Mouse (Mus musculus): Measurements from ENCODE around the gene Tbc1d23. TPM values are rescaled to one million over a fixed set of nuclear protein-coding genes. Genes with fewer than 3 reads are reported as not detected.

The Tbc1d23 gene
- polyA plus RNA-seq, 1 experiment from 2014 or later = 33.7 TPM

GRCm38 (mm10) chr16:57191214-57191613, 40.1 kb downstream of the Tbc1d23 start:
- H3K9me3 ChIP-seq (ENCODE audit: control insufficient read depth, low read length) = no peaks in the 10 kb centered on the region
- H3K9ac ChIP-seq (ENCODE audit: low read depth, low read length) = no peak overlapping the region
- H3K4me2 ChIP-seq (replicated peaks; ENCODE audit: low read depth, low read length) = no peak overlapping the region
- 89% methylated on average over 14 of the region's 14 CpGs for WGBS
- no peak for ATAC-seq (ENCODE audit: low FRiP score)
- H3K4me3 ChIP-seq (ENCODE audit: low read depth, low read length) = no peak overlapping the region
- H3K4me1 ChIP-seq (replicated peaks; ENCODE audit: control insufficient read depth, insufficient read depth, low read length) = no peaks in the 10 kb centered on the region
- no peak overlapping the region for H3K27ac ChIP-seq (ENCODE audit: low read depth, low read length)
- no peaks in the 10 kb centered on the region for H3K27me3 ChIP-seq (ENCODE audit: control insufficient read depth, insufficient read depth, low read length)
- H3K36me3 ChIP-seq (ENCODE audit: control insufficient read depth, insufficient read depth, low read length) = peaks cover 3% of the 10 kb centered on the region; the same call in 1 of the 2 replicates
- no peak for DNase-seq (ENCODE audit: low spot score)

GRCm38 (mm10) chr16:57190390-57190789, 40.9 kb downstream of the Tbc1d23 start:
- H3K4me3 ChIP-seq (ENCODE audit: low read depth, low read length) = no peak overlapping the region
- no peak overlapping the region for H3K27ac ChIP-seq (ENCODE audit: low read depth, low read length)
- no peak for ATAC-seq (ENCODE audit: low FRiP score)
- no peaks in the 10 kb centered on the region for H3K27me3 ChIP-seq (ENCODE audit: control insufficient read depth, insufficient read depth, low read length)
- H3K9ac ChIP-seq (ENCODE audit: low read depth, low read length) = no peak overlapping the region
- peaks cover 3% of the 10 kb centered on the region; the same call in 1 of the 2 replicates for H3K36me3 ChIP-seq (ENCODE audit: control insufficient read depth, insufficient read depth, low read length)
- H3K4me1 ChIP-seq (replicated peaks; ENCODE audit: control insufficient read depth, insufficient read depth, low read length) = no peaks in the 10 kb centered on the region
- 91% methylated on average over 8 of the region's 8 CpGs for WGBS
- DNase-seq (ENCODE audit: low spot score) = no peak
- H3K4me2 ChIP-seq (replicated peaks; ENCODE audit: low read depth, low read length) = no peak overlapping the region
- H3K9me3 ChIP-seq (ENCODE audit: control insufficient read depth, low read length) = no peaks in the 10 kb centered on the region

GRCm38 (mm10) chr16:57189493-57189892, 41.8 kb downstream of the Tbc1d23 start:
- DNase-seq (ENCODE audit: low spot score) = no peak
- no peaks in the 10 kb centered on the region for H3K9me3 ChIP-seq (ENCODE audit: control insufficient read depth, low read length)
- H3K27me3 ChIP-seq (ENCODE audit: control insufficient read depth, insufficient read depth, low read length) = no peaks in the 10 kb centered on the region
- no peak overlapping the region for H3K27ac ChIP-seq (ENCODE audit: low read depth, low read length)
- H3K36me3 ChIP-seq (ENCODE audit: control insufficient read depth, insufficient read depth, low read length) = peaks cover 3% of the 10 kb centered on the region; the same call in 1 of the 2 replicates
- no peak overlapping the region for H3K4me3 ChIP-seq (ENCODE audit: low read depth, low read length)
- no peak overlapping the region for H3K9ac ChIP-seq (ENCODE audit: low read depth, low read length)
- ATAC-seq (ENCODE audit: low FRiP score) = no peak
- H3K4me1 ChIP-seq (replicated peaks; ENCODE audit: control insufficient read depth, insufficient read depth, low read length) = no peaks in the 10 kb centered on the region
- no peak overlapping the region for H3K4me2 ChIP-seq (replicated peaks; ENCODE audit: low read depth, low read length)
- 93% methylated on average over 2 of the region's 2 CpGs for WGBS

GRCm38 (mm10) chr16:57186618-57187017, 44.7 kb downstream of the Tbc1d23 start:
- Histone ChIP-seq H3K27ac (ENCODE audit: low read depth, low read length) (no peak overlapping the region), H3K9ac (ENCODE audit: low read depth, low read length) (no peak overlapping the region), H3K27me3 (ENCODE audit: control insufficient read depth, insufficient read depth, low read length) (no peaks in the 10 kb centered on the region), H3K36me3 (ENCODE audit: control insufficient read depth, insufficient read depth, low read length) (0 out of 2 replicates have a peak, but pooled peaks cover 2% of the 10 kb centered on the region), H3K4me3 (ENCODE audit: low read depth, low read length) (no peak overlapping the region), H3K4me2 (replicated peaks; ENCODE audit: low read depth, low read length) (no peak overlapping the region), H3K9me3 (ENCODE audit: control insufficient read depth, low read length) (no peaks in the 10 kb centered on the region), H3K4me1 (replicated peaks; ENCODE audit: control insufficient read depth, insufficient read depth, low read length) (no peaks in the 10 kb centered on the region)
- no peak for ATAC-seq (ENCODE audit: low FRiP score)
- DNase-seq (ENCODE audit: low spot score) = no peak
- WGBS = 95% methylated on average over 4 of the region's 4 CpGs

- DNase-seq (ENCODE audit: low spot score) = no peak
- H3K9me3 ChIP-seq (ENCODE audit: control insufficient read depth, low read length) = no peaks in the 10 kb centered on the region
- H3K4me1 ChIP-seq (replicated peaks; ENCODE audit: control insufficient read depth, insufficient read depth, low read length) = no peaks in the 10 kb centered on the region
- H3K9ac ChIP-seq (ENCODE audit: low read depth, low read length) = no peak overlapping the region
- no peak overlapping the region for H3K27ac ChIP-seq (ENCODE audit: low read depth, low read length)
- ATAC-seq (ENCODE audit: low FRiP score) = no peak
- H3K4me2 ChIP-seq (replicated peaks; ENCODE audit: low read depth, low read length) = no peak overlapping the region
- 92% methylated on average over 5 of the region's 5 CpGs for WGBS
- H3K4me3 ChIP-seq (ENCODE audit: low read depth, low read length) = no peak overlapping the region
- no peaks in the 10 kb centered on the region for H3K27me3 ChIP-seq (ENCODE audit: control insufficient read depth, insufficient read depth, low read length)
- H3K36me3 ChIP-seq (ENCODE audit: control insufficient read depth, insufficient read depth, low read length) = 0 out of 2 replicates have a peak, but pooled peaks cover 2% of the 10 kb centered on the region
These were observed 49.3 kb downstream of the Tbc1d23 start for GRCm38 (mm10) chr16:57182037-57182436.

- no peak overlapping the region for H3K27ac ChIP-seq (ENCODE audit: low read depth, low read length)
- no peak overlapping the region for H3K4me3 ChIP-seq (ENCODE audit: low read depth, low read length)
- no peaks in the 10 kb centered on the region for H3K27me3 ChIP-seq (ENCODE audit: control insufficient read depth, insufficient read depth, low read length)
- DNase-seq (ENCODE audit: low spot score) (no peak), ATAC-seq (ENCODE audit: low FRiP score) (no peak)
- WGBS = 88% methylated on average over 11 of the region's 11 CpGs
- 0 out of 2 replicates have a peak, but pooled peaks cover 2% of the 10 kb centered on the region for H3K36me3 ChIP-seq (ENCODE audit: control insufficient read depth, insufficient read depth, low read length)
- no peaks in the 10 kb centered on the region for H3K4me1 ChIP-seq (replicated peaks; ENCODE audit: control insufficient read depth, insufficient read depth, low read length)
- H3K9ac ChIP-seq (ENCODE audit: low read depth, low read length) = no peak overlapping the region
- no peaks in the 10 kb centered on the region for H3K9me3 ChIP-seq (ENCODE audit: control insufficient read depth, low read length)
- H3K4me2 ChIP-seq (replicated peaks; ENCODE audit: low read depth, low read length) = no peak overlapping the region
These were observed 50.1 kb downstream of the Tbc1d23 start for GRCm38 (mm10) chr16:57181180-57181579.

GRCm38 (mm10) chr16:57177664-57178063, 53.6 kb downstream of the Tbc1d23 start:
- H3K4me1 ChIP-seq (replicated peaks; ENCODE audit: control insufficient read depth, insufficient read depth, low read length) = no peaks in the 10 kb centered on the region
- ATAC-seq (ENCODE audit: low FRiP score) = no peak
- WGBS = 91% methylated on average over 10 of the region's 10 CpGs

GRCm38 (mm10) chr16:57177254-57177653, 54.0 kb downstream of the Tbc1d23 start:
- H3K27ac ChIP-seq (ENCODE audit: low read depth, low read length) = no peak overlapping the region
- H3K9me3 ChIP-seq (ENCODE audit: control insufficient read depth, low read length) = no peaks in the 10 kb centered on the region
- DNase-seq (ENCODE audit: low spot score) = peak; percentile 59
- ATAC-seq (ENCODE audit: low FRiP score) = no peak
- WGBS = 66% methylated on average over 2 of the region's 2 CpGs
- H3K4me3 ChIP-seq (ENCODE audit: low read depth, low read length) = no peak overlapping the region
- H3K36me3 ChIP-seq (ENCODE audit: control insufficient read depth, insufficient read depth, low read length) = 0 out of 2 replicates have a peak, but pooled peaks cover 3% of the 10 kb centered on the region
- no peak overlapping the region for H3K4me2 ChIP-seq (replicated peaks; ENCODE audit: low read depth, low read length)
- no peaks in the 10 kb centered on the region for H3K4me1 ChIP-seq (replicated peaks; ENCODE audit: control insufficient read depth, insufficient read depth, low read length)
- H3K27me3 ChIP-seq (ENCODE audit: control insufficient read depth, insufficient read depth, low read length) = no peaks in the 10 kb centered on the region
- H3K9ac ChIP-seq (ENCODE audit: low read depth, low read length) = no peak overlapping the region

More at GRCm38 (mm10) chr16:57177664-57178063, 53.6 kb downstream of the Tbc1d23 start:
- H3K9ac ChIP-seq (ENCODE audit: low read depth, low read length) = no peak overlapping the region
- no peak overlapping the region for H3K4me3 ChIP-seq (ENCODE audit: low read depth, low read length)
- no peak overlapping the region for H3K27ac ChIP-seq (ENCODE audit: low read depth, low read length)
- no peaks in the 10 kb centered on the region for H3K27me3 ChIP-seq (ENCODE audit: control insufficient read depth, insufficient read depth, low read length)
- no peak overlapping the region for H3K4me2 ChIP-seq (replicated peaks; ENCODE audit: low read depth, low read length)
- no peaks in the 10 kb centered on the region for H3K9me3 ChIP-seq (ENCODE audit: control insufficient read depth, low read length)
- H3K36me3 ChIP-seq (ENCODE audit: control insufficient read depth, insufficient read depth, low read length) = no peaks in the 10 kb centered on the region
- no peak for DNase-seq (ENCODE audit: low spot score)

- ATAC-seq (ENCODE audit: low FRiP score) (no peak), DNase-seq (ENCODE audit: low spot score) (no peak)
- Histone ChIP-seq H3K9ac (ENCODE audit: low read depth, low read length) (no peak overlapping the region), H3K4me1 (replicated peaks; ENCODE audit: control insufficient read depth, insufficient read depth, low read length) (no peaks in the 10 kb centered on the region), H3K4me2 (replicated peaks; ENCODE audit: low read depth, low read length) (no peak overlapping the region), H3K27me3 (ENCODE audit: control insufficient read depth, insufficient read depth, low read length) (no peaks in the 10 kb centered on the region), H3K4me3 (ENCODE audit: low read depth, low read length) (no peak overlapping the region), H3K9me3 (ENCODE audit: control insufficient read depth, low read length) (no peaks in the 10 kb centered on the region), H3K27ac (ENCODE audit: low read depth, low read length) (no peak overlapping the region), H3K36me3 (ENCODE audit: control insufficient read depth, insufficient read depth, low read length) (0 out of 2 replicates have a peak, but pooled peaks cover 3% of the 10 kb centered on the region)
- 90% methylated on average over 7 of the region's 7 CpGs for WGBS
These were observed 55.0 kb downstream of the Tbc1d23 start for GRCm38 (mm10) chr16:57176276-57176675.
